Mouse (Mus musculus) lung, adult 2 months (tissue): Measurements from ENCODE around the gene Man1c1.

Source experiments
- CTCF ChIP-seq: fragments of 200-500 bp; IDR thresholded peaks from 2 replicates; pipeline ENCODE4 v1.5.1; 2011; ENCODE audit warnings: mild to moderate bottlenecking, low read length, control low read depth; ENCODE audit not compliant: insufficient read depth
- POLR2A ChIP-seq: fragments of 200-500 bp; IDR thresholded peaks from 2 replicates; pipeline ENCODE4 v1.6.1; 2011; ENCODE audit warnings: low read depth, mild to moderate bottlenecking, control low read depth, low read length, borderline replicate concordance; ENCODE audit errors: extremely low read depth

- TF ChIP-seq CTCF (no peak), POLR2A (no peak)
These were observed 20.2 kb downstream of the Man1c1 start for GRCm38 (mm10) chr4:134683892-134684291.
